ENCODE assay signal across 8 mouse cellular contexts in the genomic region with DNA sequence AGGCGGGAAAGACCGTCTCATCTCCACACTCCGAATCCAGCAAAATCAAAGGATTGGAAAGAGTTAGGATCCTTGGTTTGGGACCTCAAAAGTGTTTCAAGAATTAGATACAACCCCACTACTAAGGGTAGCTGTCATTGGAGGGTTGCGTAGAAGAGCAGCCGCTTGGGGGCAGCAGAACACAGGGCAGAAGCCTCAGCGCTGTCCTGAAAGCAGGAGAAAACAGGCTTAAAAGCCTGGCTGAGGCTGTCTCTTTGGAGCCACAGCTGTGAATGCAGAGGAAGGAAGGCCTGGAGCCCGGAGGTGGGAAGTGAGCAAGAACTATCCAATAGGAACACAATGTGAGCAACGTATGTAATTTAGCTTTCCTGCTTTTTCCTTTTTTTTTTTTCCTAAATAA. TPM values are rescaled to one million over a fixed set of nuclear protein-coding genes. Genes with fewer than 3 reads are reported as not detected.
DNase-seq lines count a peak whose midpoint lies in the region; ATAC-seq and TF ChIP-seq lines count a peak whose summit lies in the region.

No protein-coding gene starts in this region.

- DNase-seq in ES-E14 (ENCODE audit: low read depth, low spot score), result peak; percentile 66
- DNase-seq in cerebellum, adult 11 months, result peak; percentile 62
- peak; percentile 55 for DNase-seq in heart, postnatal 25 days (ENCODE audit: low spot score)
- peak; percentile 90 for DNase-seq in layer of hippocampus, adult 11-12 months (ENCODE audit: low spot score)
- peak; percentile 91 for DNase-seq in testis, postnatal 10 days (ENCODE audit: low spot score)

- H3K27me3 ChIP-seq in forebrain, embryonic 16.5 days (replicated peaks; ENCODE audit: control insufficient read depth, insufficient read depth, low read length), result no peaks in the 10 kb centered on the region
- no peaks in the 10 kb centered on the region for H3K27me3 ChIP-seq in liver, embryonic 16.5 days (ENCODE audit: control insufficient read depth, insufficient read depth, low read depth, low read length)

- no peak overlapping the region for H3K27ac ChIP-seq in ES-E14 (ENCODE audit: insufficient read depth, low read depth, low read length, poor library complexity, severe bottlenecking)
- no peak overlapping the region for H3K27ac ChIP-seq in forebrain, embryonic 16.5 days (ENCODE audit: low read length)
- H3K27ac ChIP-seq in liver, embryonic 16.5 days (ENCODE audit: low read length), result peak overlapping the region; percentile 91

- H3K36me3 ChIP-seq in ES-E14 (ENCODE audit: control insufficient read depth, insufficient read depth, low read length, poor library complexity, severe bottlenecking), result no peaks in the 10 kb centered on the region
- H3K36me3 ChIP-seq in forebrain, embryonic 16.5 days (ENCODE audit: control insufficient read depth, insufficient read depth), result no peaks in the 10 kb centered on the region
- H3K36me3 ChIP-seq in liver, embryonic 16.5 days (ENCODE audit: control insufficient read depth, insufficient read depth), result no peaks in the 10 kb centered on the region

- no peak overlapping the region for H3K4me2 ChIP-seq in forebrain, embryonic 16.5 days (ENCODE audit: low read length)
- peak overlapping the region; percentile 45; the same call in 1 of the 2 replicates for H3K4me2 ChIP-seq in liver, embryonic 16.5 days (ENCODE audit: low read depth, low read length)

- ATAC-seq in forebrain, embryonic 16.5 days, result peak; percentile 88
- ATAC-seq in liver, embryonic 16.5 days (ENCODE audit: low read depth), result peak; percentile 74
- peak; percentile 88 for ATAC-seq in neutrophil, adult 5-6 weeks (ENCODE audit: extremely low read depth, insufficient number of reproducible peaks, low FRiP score, poor library complexity, severe bottlenecking)

- intact Hi-C loops in heart, postnatal 25 days (cut with DNase I), result loop anchor here (1.0 to 5.0 kb wide), 4 partner anchors 37 to 212 kb away; a partner anchor contains a TSS

- 4% methylated on average over 8 of the region's 8 CpGs for WGBS in forebrain, embryonic 16.5 days
- WGBS in liver, embryonic 16.5 days (ENCODE audit: insufficient replicate concordance), result 2% methylated on average over 8 of the region's 8 CpGs

- H3K9me3 ChIP-seq in ES-E14 (ENCODE audit: control insufficient read depth, insufficient read depth, low read depth, low read length), result no peaks in the 10 kb centered on the region
- no peaks in the 10 kb centered on the region for H3K9me3 ChIP-seq in forebrain, embryonic 16.5 days (ENCODE audit: control insufficient read depth, low read length)
- no peaks in the 10 kb centered on the region for H3K9me3 ChIP-seq in liver, embryonic 16.5 days (replicated peaks; ENCODE audit: control insufficient read depth, low read length)

- H3K4me3 ChIP-seq in ES-E14 (ENCODE audit: insufficient read depth in 1 of 2, low read depth in 1 of 2, low read length in 2 of 2, poor library complexity in 1 of 2, severe bottlenecking in 1 of 2), result no peak overlapping the region
- H3K4me3 ChIP-seq in forebrain, embryonic 16.5 days (replicated peaks; ENCODE audit: low read length), result no peak overlapping the region
- H3K4me3 ChIP-seq in liver, embryonic 16.5 days (ENCODE audit: low read depth, low read length), result no peak overlapping the region

- no peak overlapping the region for H3K9ac ChIP-seq in ES-E14 (ENCODE audit: insufficient read depth, low read depth, low read length, poor library complexity, severe bottlenecking)
- no peak overlapping the region for H3K9ac ChIP-seq in forebrain, embryonic 16.5 days (replicated peaks; ENCODE audit: low read depth, low read length)
- peak overlapping the region; percentile 29; the same call in 1 of the 2 replicates for H3K9ac ChIP-seq in liver, embryonic 16.5 days (ENCODE audit: low read depth, low read length)

- in situ Hi-C loops in ES-E14 (cut with MboI; ENCODE audit: low sequenced_read_pairs in 2 of 2, unreplicated experiment in 2 of 2), result loop anchor here in 1 of 2 experiments (10.0 kb wide), 1 partner anchor 305 kb away; no protein-coding TSS in a partner anchor

- 0 out of 4 replicates have a peak, but pooled peaks cover 0 to 2% of the 10 kb centered on the region in 2 experiments for H3K4me1 ChIP-seq in ES-E14 (ENCODE audit: control insufficient read depth in 2 of 2, insufficient read depth in 2 of 2, low read length in 2 of 2, poor library complexity in 1 of 2)
- no peaks in the 10 kb centered on the region for H3K4me1 ChIP-seq in forebrain, embryonic 16.5 days (replicated peaks; ENCODE audit: control insufficient read depth, insufficient read depth, low read length)
- peaks cover 14% of the 10 kb centered on the region for H3K4me1 ChIP-seq in liver, embryonic 16.5 days (ENCODE audit: control insufficient read depth, low read depth, low read length)

TF ChIP-seq in ES-E14, 5 proteins besides CTCF, POLR2A, EP300 and RAD21:
- TF ChIP-seq MAFK (IDR thresholded peaks at IDR 0.05; ENCODE audit: insufficient read depth, low read depth, low read length), result no peak
- peak; percentile 74; the same call in 1 of the 2 replicates for TF ChIP-seq ZC3H11A (IDR thresholded peaks at IDR 0.05; ENCODE audit: borderline replicate concordance, low read depth, low read length)
- TF ChIP-seq CHD2 (IDR thresholded peaks at IDR 0.05; ENCODE audit: low read depth, low read length), result no peak
- 0 out of 2 replicates have a peak, but pooled peaks have one; percentile 55 for TF ChIP-seq ZNF384 (IDR thresholded peaks at IDR 0.05; ENCODE audit: low read depth, low read length)
- TF ChIP-seq HCFC1 (IDR thresholded peaks at IDR 0.05; ENCODE audit: borderline replicate concordance, insufficient read depth, low read length), result no peak

RNA-seq across cellular contexts. Expression of a gene that starts 16.7 kb away (rescaled TPM):
- total RNA-seq in ES-E14 (2012; rRNA removed), result 1,655 and 1,728 TPM in 2 replicates
- polyA plus RNA-seq in forebrain, embryonic 16.5 days (2015; fragmentation: Nextera tagmentation; extraction: Ambion mirVana), result 503 and 525 TPM in 2 replicates
- 100 to 1,000 TPM; 306 to 340 TPM for total RNA-seq in heart, postnatal 25 days (2021)
- polyA plus RNA-seq in liver, embryonic 16.5 days (2015; fragmentation: Nextera tagmentation; extraction: Ambion mirVana), result 400 and 448 TPM in 2 replicates
- 1,085 and 1,169 TPM in 2 replicates for total RNA-seq in neutrophil, adult 5-6 weeks (2017)

RNA-seq across cellular contexts. Expression of a gene that starts 34.4 kb away (rescaled TPM):
- 0.31 and 0.85 TPM in 2 replicates for total RNA-seq in ES-E14 (2012; rRNA removed)
- polyA plus RNA-seq in forebrain, embryonic 16.5 days (2015; fragmentation: Nextera tagmentation; extraction: Ambion mirVana), result 3.8 and 4.0 TPM in 2 replicates
- total RNA-seq in heart, postnatal 25 days (2021), result not detected
- 0.15 TPM in 1 of 2 replicates, not detected in the other for polyA plus RNA-seq in liver, embryonic 16.5 days (2015; fragmentation: Nextera tagmentation; extraction: Ambion mirVana)
- total RNA-seq in neutrophil, adult 5-6 weeks (2017), result not detected in 2 replicates

RNA-seq across cellular contexts. Expression of a gene that starts 35.1 kb away (rescaled TPM):
- total RNA-seq in ES-E14 (2012; rRNA removed), result 10.7 and 15.3 TPM in 2 replicates
- 16.3 and 18.1 TPM in 2 replicates for polyA plus RNA-seq in forebrain, embryonic 16.5 days (2015; fragmentation: Nextera tagmentation; extraction: Ambion mirVana)
- total RNA-seq in heart, postnatal 25 days (2021), result 10 to 100 TPM; 17.2 to 26.4 TPM
- 92.8 and 95.7 TPM in 2 replicates for polyA plus RNA-seq in liver, embryonic 16.5 days (2015; fragmentation: Nextera tagmentation; extraction: Ambion mirVana)
- 81.8 and 95.2 TPM in 2 replicates for total RNA-seq in neutrophil, adult 5-6 weeks (2017)
